Mouse (Mus musculus): ENCODE measurements around the gene Mllt10. TPM values are rescaled to one million over a fixed set of nuclear protein-coding genes. Genes with fewer than 3 reads are reported as not detected.
A peak's percentile ranks its signal among the peaks of the same experiment; 100 is the strongest.

Mllt10 gene
- total and polyA plus RNA-seq, 3 experiments: 33.3 to 64.1 TPM; not detected in 1

DNA sequence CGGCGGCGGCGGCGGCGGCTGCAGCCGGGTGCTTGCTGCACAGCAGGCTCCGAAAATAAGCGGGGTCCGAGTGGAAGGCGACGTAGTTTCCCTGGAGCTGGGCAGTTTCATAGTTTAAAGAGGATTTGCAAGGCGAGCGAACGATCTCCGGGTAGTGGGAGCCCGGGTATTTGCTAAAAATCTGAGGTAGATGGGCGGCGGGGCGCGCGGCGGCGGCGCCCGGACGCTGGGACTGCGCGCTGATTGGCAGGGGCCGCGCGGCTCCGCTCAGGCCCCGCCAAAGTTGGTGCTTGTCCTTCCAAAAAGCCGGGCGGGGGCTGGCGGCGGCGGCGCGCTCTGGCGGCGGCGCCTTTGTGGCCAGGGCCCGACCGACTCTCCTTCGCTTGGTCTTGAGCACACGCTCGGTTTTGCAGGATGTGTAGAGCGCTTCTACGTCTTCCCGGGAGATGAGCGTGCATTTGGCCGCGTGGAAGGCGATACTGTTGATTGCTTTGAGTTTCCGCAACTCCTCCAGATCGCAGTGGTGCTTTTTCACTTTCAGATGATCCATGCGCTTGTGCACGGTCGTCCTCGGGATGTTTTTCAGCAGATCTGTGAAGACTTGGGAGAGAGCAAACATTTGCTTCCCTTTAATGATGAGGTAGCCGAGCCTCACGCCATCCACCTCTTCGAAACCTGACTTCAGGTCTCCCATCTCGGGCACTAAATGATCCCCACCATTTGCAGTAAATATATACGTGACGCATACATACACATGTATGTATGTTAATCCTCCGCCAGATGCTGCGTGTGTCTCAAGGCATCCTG lies 7.2 kb upstream of the Mllt10 start:
- H3K79me2 ChIP-seq (ENCODE audit: control insufficient read depth, insufficient read depth, low read length, poor library complexity): peaks cover 3% of the 10 kb centered on the region; the same call in 1 of the 2 replicates
- peak in 1 of 2 experiments; percentile 43; a peak in 1 of 4 replicates for TF ChIP-seq POLR2A (IDR thresholded peaks at IDR 0.05; ENCODE audit: control insufficient read depth in 1 of 2, insufficient read depth in 1 of 2, low read depth in 1 of 2, low read length in 2 of 2, poor library complexity in 1 of 2)
- peak; percentile 57; the same call in 1 of the 2 replicates for TF ChIP-seq E2F4 (IDR thresholded peaks at IDR 0.05; ENCODE audit: borderline replicate concordance, low read depth, low read length)
- 0 out of 2 replicates have a peak, but pooled peaks have one; percentile 50 for TF ChIP-seq UBTF (IDR thresholded peaks at IDR 0.05; ENCODE audit: borderline replicate concordance, insufficient read depth, low read depth, low read length)
- peak; percentile 54 for TF ChIP-seq MXI1 (IDR thresholded peaks at IDR 0.05; ENCODE audit: low read depth, low read length)
- TF ChIP-seq MAX (IDR thresholded peaks at IDR 0.05; ENCODE audit: low read length): peak; percentile 23; the same call in 1 of the 2 replicates
- no peak for TF ChIP-seq CHD2 (IDR thresholded peaks at IDR 0.05; ENCODE audit: low read length)
- TF ChIP-seq MYC (IDR thresholded peaks at IDR 0.05; ENCODE audit: low read depth, low read length): peak; percentile 41; the same call in 1 of the 2 replicates
- no peak for TF ChIP-seq SMC3 (IDR thresholded peaks at IDR 0.05; ENCODE audit: low read depth, low read length)
- peak overlapping the region; percentile 73 to 83 for H3K4me3 ChIP-seq (ENCODE audit: control insufficient read depth in 1 of 2, insufficient read depth in 1 of 2, low read depth in 2 of 2, low read length in 2 of 2)
- no peaks in the 10 kb centered on the region for H3K9me3 ChIP-seq (replicated peaks; ENCODE audit: insufficient read depth, low read length)
- peaks cover 17 to 32% of the 10 kb centered on the region in 2 experiments for H3K27me3 ChIP-seq (ENCODE audit: control insufficient read depth in 1 of 2, insufficient read depth in 2 of 2, low read length in 2 of 2)
- peaks cover 0 to 3% of the 10 kb centered on the region in 2 experiments; a peak in 1 of 4 replicates for H3K4me1 ChIP-seq (ENCODE audit: control insufficient read depth in 1 of 2, insufficient read depth in 2 of 2, low read length in 2 of 2)
- peak overlapping the region; percentile 40 for H3K27ac ChIP-seq (ENCODE audit: control insufficient read depth, low read depth, low read length)
- H3K36me3 ChIP-seq (ENCODE audit: control insufficient read depth in 1 of 2, insufficient read depth in 2 of 2, low read length in 2 of 2): peaks cover 0 to 6% of the 10 kb centered on the region in 2 experiments; a peak in 1 of 4 replicates
- peak; percentile 78 for DNase-seq (ENCODE audit: low read depth, low spot score)
- peak overlapping the region; percentile 70 for H3K9ac ChIP-seq (ENCODE audit: control insufficient read depth, low read depth, low read length, poor library complexity, severe bottlenecking)

DNA sequence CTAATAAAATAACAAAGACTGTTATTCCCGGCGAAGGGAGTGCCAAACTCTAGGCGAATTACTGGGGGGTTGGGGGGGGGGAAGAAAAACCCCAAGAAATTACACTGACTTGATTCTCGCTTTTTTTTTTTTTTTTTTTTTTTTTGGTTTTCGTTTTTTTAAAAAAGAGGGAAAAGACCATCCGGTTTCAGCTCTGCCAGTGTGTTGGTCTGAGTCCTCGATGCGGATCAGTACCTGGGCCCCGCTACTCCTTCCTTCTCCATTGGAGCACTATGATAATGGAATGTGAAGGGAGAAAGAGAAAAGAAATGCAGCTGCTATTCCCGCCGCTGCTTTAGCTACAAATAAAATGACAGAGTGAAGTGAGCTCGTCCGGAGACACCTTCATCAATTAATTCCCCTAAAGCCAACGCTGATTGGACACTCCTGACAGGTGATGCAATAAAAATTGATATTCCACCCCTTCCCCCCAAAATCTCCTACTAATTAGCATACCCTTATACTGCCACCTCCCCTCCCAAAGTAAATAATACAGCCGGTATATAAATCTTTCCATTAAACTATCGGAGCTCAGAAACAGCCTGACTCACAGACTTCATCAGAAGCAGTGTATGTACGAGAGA lies 6.5 kb upstream of the Mllt10 start, which contains the start of gene Skida1:
Gene Skida1 (minus strand): TSS at position 599 of the 623 bp plus-strand sequence.
- peaks cover 16 to 26% of the 10 kb centered on the region in 2 experiments for H3K27me3 ChIP-seq (ENCODE audit: control insufficient read depth in 1 of 2, insufficient read depth in 2 of 2, low read length in 2 of 2)
- peaks cover 3% of the 10 kb centered on the region; the same call in 1 of the 2 replicates for H3K79me2 ChIP-seq (ENCODE audit: control insufficient read depth, insufficient read depth, low read length, poor library complexity)
- peaks cover 0 to 3% of the 10 kb centered on the region in 2 experiments; a peak in 1 of 4 replicates for H3K4me1 ChIP-seq (ENCODE audit: control insufficient read depth in 1 of 2, insufficient read depth in 2 of 2, low read length in 2 of 2)
- peak within 1 kb of the TSS; percentile 70 for H3K9ac ChIP-seq (ENCODE audit: control insufficient read depth, low read depth, low read length, poor library complexity, severe bottlenecking)
- TF ChIP-seq TBP (IDR thresholded peaks at IDR 0.05; ENCODE audit: low read depth, low read length): no peak
- peak; percentile 73 for TF ChIP-seq ZNF384 (IDR thresholded peaks at IDR 0.05; ENCODE audit: low read depth, low read length)
- no peak for TF ChIP-seq BHLHE40 (IDR thresholded peaks at IDR 0.05; ENCODE audit: borderline replicate concordance, low read depth, low read length)
- no peak for TF ChIP-seq MXI1 (IDR thresholded peaks at IDR 0.05; ENCODE audit: low read depth, low read length)
- H3K4me3 ChIP-seq (ENCODE audit: control insufficient read depth in 1 of 2, insufficient read depth in 1 of 2, low read depth in 2 of 2, low read length in 2 of 2): peak within 1 kb of the TSS; percentile 73 to 83
- H3K36me3 ChIP-seq (ENCODE audit: control insufficient read depth in 1 of 2, insufficient read depth in 2 of 2, low read length in 2 of 2): peaks cover 0 to 6% of the 10 kb centered on the region in 2 experiments; a peak in 1 of 4 replicates
- no peaks in the 10 kb centered on the region for H3K9me3 ChIP-seq (replicated peaks; ENCODE audit: insufficient read depth, low read length)
- no peak for DNase-seq (ENCODE audit: low read depth, low spot score)
- H3K27ac ChIP-seq (ENCODE audit: control insufficient read depth, low read depth, low read length): peak within 1 kb of the TSS; percentile 37

All from MEL (cell line).